Mouse (Mus musculus): ENCODE measurements around the gene Hist2h2ac.
A peak's percentile ranks its signal among the peaks of the same experiment; 100 is the strongest.
"Not testable (repeated sequence)": the region's sequence is repeated elsewhere in the genome, so short reads cannot be mapped to it uniquely, and the experiment has no call there.

Gene Hist2h2ac

GRCm38 (mm10) chr3:96179531-96179930 is 41.1 kb downstream of the Hist2h2ac start:
- DNase-seq = no peak

DNA sequence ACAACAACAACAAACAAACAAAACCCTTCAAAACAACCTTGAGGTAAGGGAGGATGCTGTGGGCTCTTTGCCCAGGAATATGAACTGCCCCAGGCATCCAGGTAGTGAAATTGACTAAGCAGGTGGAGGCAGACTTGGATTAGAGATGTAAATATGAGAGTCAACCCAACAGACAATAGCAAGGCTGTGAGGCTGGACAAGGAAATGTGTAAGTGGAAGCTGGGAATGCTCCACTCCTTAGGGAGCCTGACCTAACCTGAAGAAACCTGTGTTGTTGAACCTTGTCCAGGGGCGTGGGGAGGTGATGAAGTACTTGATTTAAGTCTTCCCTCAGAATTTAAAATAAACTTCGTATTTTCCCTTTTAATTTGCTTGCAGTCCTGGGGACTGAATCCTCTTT is 41.8 kb downstream of the Hist2h2ac start:
- DNase-seq = no peak

DNA sequence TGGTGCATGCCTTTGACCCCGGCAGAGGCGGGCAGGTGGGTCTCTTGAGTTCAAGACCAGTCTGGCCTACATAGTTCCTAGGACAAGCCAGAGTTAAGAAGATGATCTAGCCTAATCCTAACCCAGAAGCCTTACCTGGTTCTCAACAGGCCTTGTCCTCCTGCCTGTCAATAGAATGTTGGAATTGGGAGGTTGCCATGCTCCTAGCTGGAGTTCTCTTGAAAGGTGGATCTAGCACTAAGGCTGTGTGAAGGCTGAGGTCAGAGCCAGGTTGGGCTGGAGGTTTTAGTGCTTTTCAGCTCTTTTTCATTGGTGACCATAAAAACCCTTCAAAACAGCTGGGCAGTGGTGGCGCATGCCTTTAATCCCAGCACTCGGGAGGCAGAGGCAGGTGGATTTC is 42.3 kb downstream of the Hist2h2ac start:
- DNase-seq = no peak

DNA sequence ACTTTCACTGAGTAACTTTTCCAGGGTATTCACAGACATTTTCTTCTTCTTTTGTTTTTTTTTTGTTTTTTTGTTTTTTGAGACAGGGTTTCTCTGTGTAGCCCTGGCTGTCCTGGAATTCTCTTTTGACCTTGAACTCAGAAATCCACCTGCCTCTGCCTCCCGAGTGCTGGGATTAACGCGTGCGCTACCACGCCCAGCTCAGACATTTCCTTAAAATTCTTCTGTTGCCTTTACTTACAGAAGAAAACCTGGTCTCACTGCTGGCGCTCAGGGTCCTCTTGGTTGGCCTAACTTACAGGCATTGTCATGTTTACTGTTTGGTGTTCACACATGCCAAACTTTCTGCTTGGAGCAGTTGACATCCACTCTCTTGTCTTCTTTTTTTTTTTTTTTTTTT is 45.4 kb downstream of the Hist2h2ac start:
- DNase-seq = no peak

GRCm38 (mm10) chr3:96174042-96174441 is 46.6 kb downstream of the Hist2h2ac start:
- DNase-seq = not testable (repeated sequence)

GRCm38 (mm10) chr3:96173185-96173584 is 47.5 kb downstream of the Hist2h2ac start:
- DNase-seq = no peak

DNA sequence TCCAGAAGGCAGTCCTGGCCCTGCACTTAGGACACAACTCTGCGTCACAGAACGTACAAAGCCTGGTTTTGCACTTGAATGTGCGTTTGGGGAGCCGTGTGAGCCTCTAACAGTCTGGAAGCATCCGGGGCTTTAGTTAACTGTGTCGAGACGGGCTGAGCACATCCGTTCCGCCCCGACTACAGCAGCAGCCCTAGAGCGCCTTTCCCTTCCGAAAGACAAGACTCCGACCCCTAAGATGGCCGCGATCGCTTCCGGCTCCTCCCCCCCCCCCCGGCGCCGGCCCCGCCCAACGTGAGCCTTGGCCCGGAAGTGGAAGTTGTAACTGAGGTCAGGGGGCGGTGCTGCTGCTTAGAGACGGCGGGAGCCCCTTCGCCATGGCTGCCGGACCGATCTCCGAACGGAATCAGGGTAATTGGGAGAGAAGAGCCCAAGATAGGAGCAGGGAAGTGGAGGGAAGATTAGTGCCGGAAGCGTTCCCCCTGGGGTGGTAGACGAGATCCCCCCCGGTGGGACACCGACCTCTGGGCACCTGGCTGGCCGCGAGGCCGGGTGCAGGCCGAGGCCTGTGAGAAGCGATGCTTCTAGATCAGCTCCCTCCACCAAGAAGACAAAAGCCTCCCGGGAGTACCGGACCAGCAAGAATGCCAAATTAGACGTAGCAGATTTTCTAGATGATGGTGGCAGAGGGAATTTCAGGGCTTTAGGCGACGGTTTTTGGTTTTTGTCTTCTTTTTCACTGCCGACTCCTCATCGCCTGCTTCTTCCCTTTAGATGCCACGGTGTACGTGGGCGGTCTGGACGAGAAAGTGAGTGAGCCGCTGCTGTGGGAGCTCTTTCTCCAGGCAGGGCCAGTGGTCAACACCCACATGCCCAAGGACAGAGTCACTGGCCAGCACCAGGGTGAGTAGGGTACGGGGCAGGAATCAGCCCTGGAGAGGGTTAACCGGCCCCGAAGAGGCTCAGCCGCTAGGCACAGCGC is 48.2 kb downstream of the Hist2h2ac start, which contains the start of gene Sf3b4:
Gene Sf3b4 (plus strand): TSS at position 136 of the 982 bp plus-strand sequence.
- DNase-seq = peak; percentile 82

GRCm38 (mm10) chr3:96171583-96172196 is 49.0 kb downstream of the Hist2h2ac start:
- DNase-seq = no peak

DNA sequence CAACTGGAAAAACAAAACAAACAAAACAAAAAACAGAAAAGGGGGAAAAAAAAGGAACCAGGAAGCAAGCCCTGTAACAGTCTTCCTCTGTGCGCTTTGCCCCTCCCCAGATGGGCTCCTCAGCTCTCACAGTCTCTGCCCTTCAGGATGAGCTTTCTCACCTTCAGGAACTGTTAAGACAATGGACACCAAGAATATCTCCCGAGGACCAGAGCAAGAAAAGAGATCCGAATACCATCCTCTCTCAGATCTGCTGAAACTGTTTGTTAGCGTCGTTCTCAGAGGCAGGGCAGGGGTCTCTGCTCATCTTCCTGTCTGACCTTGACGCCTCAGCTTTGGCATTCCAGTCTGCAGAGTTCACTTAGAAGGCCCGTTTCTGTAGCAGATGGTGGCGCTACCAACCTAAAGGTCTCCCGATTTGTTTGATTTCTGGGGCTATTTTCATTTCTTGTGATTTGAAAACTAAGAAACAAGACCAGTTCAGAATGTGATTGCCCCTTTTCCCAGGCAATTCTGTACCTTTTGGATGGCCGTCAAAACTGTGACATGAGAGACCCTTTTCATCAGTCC is 49.6 kb downstream of the Hist2h2ac start:
- no peak for DNase-seq

All from right cerebral cortex, postnatal 4 days (tissue).